Mouse (Mus musculus) thymus, postnatal 4 days (tissue): Measurements from ENCODE around the gene Aff3.

ENCODE experiments used
- DNase-seq: peaks from one replicate; pipeline ENCODE4 v3.0.0; 2021

Aff3 gene

DNA sequence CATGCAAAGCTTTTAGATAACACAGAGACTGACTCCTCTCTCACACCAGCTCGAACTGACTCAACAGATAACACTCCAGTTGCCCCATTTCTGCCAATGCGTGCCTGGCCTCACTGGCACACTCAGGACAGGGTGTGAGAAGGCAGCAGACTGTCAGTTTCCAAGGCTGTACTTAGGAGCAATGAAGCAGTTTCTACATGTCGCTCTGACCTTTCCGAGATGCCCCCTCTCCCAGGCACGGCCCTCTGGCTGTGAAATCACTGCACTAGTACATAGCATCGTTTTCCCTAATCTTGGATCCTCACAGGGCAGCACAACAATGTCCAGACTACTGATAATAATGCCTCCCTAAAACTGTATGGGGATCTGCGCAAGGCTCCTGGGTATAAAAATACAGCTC lies 132.2 kb downstream of the Aff3 start:
- DNase-seq, result no peak

GRCm38 (mm10) chr1:38528607-38529006 lies 136.1 kb downstream of the Aff3 start:
- DNase-seq, result no peak

DNA sequence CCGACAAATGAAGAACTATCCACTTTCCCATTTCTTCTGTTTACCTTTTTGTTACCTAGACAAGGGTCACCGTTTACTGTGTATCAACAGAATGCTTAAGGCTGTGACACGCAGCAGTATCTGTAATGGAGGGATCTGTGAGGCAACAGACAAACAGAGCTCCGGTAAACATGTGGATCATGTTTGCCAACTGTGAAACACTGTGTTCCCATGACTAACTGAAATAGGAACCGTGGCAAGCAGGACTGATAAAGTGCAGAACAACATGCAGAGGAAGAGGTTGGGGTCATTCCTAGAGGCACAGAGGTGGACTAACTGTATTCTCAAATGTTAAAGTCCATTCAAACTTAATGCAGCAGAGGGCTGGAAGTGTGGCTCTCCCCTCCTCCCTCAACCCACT lies 138.2 kb downstream of the Aff3 start:
- no peak for DNase-seq

DNA sequence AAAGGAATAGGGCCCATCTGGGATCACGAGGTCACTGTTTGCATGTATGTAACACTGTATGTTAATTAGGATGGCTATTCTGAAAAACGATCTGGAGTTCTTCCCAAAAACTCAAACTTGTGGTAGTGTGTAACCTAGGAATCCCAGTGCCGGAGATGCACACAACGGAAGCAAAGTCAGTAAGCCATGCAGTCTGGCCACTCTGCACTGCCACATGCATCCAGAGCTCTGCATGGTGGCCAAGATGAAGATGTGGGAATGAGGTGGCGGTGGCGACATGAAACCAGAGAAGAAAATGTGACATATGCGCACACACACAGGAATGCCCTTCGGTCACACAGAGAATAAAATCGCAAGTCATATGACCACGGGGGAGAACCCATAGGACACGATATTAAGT lies 143.1 kb downstream of the Aff3 start:
- no peak for DNase-seq

DNA sequence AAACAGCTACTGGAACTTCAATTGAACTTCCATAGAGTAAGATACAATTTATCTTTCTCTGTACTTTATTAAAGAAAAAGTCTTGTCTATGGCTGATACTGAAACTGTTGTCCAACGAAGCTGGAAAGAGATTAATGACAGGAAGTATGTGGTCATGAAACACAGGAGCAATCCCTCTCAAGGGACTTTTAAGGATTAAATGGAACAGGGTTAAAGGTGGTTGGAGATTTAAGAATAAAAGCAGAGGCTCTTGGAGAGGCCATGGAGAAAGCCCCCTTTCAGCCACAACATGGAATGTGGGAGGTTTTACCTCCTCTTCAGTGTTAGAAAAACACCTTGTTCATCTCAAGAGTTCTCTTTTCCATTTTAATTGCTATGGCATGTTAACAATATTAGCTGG lies 148.5 kb downstream of the Aff3 start:
- no peak for DNase-seq

- DNase-seq, result no peak
Observed at GRCm38 (mm10) chr1:38514634-38515011, 150.1 kb downstream of the Aff3 start.

- DNase-seq, result no peak
Observed at GRCm38 (mm10) chr1:38513970-38514633, 150.7 kb downstream of the Aff3 start.

GRCm38 (mm10) chr1:38512258-38513081 lies 152.3 kb downstream of the Aff3 start:
- DNase-seq, result no peak

- no peak for DNase-seq
Observed at GRCm38 (mm10) chr1:38511076-38511475, 153.7 kb downstream of the Aff3 start.

GRCm38 (mm10) chr1:38509301-38509700 lies 155.5 kb downstream of the Aff3 start:
- DNase-seq, result no peak

DNA sequence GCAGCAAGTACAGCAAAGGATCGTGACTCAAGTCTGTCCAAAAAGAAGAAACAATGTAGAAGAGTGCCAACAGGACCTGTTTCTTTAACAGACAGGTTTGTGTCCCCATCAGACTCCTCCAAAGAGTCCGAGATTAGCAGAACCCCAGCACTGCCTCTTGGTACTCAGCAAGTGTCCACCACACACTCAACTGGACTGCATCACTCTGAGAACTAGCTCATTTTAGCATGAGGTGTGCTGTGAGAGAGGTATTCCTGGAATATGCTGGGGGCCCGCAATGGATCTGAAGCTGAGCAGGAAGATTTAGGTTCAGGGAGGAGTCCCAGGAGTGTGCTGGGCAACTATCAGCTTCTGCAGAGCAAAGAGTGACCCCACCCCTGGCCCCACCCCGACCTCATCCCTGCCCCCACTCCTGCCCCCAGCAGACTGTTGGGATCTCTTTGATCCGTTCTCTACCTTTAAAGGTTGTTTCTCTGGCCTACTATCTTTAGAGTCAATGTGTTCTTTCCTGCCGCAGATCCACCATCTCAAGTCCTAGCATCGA lies 157.0 kb downstream of the Aff3 start:
- DNase-seq, result no peak

DNA sequence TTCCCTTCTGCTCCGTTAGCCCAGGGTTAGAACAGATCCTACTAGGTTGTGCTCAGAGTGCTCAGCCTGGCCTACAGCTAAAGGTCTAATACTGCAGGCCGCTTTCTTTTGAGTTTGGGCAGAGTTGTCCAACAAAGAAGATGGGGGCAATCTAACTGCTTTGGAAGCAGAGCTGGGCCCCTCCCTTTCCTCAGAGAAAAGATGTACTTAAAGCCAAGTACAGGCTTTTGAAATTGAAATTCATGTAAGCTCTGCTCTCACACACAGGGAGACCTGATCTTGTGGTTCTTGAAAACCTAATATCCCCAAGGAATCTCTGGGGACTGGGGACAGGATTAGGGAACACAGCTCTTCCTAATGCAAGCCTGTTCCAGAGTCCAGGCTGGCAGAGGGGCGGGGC lies 158.4 kb downstream of the Aff3 start:
- DNase-seq, result no peak

GRCm38 (mm10) chr1:38503431-38504089 lies 161.2 kb downstream of the Aff3 start:
- no peak for DNase-seq

DNA sequence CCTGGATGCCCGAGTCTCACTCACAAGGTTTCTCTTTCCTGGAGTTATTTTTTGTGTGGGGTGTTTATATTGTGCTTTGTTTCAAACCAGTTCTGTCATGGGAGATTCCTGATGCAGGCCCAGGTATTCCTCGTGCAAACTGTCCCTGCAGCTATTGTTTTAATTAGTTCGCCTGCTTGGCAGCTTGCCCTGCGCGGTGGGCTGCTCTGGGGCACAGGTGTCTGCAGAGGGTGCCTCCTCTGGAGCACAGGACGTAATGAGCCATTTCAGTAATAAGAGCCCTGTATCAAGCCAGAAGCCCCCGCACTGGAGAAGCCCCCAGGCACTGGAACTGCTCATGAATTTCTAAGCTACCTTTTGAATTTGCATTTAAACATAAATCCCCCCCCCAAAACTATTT lies 162.0 kb downstream of the Aff3 start:
- no peak for DNase-seq

DNA sequence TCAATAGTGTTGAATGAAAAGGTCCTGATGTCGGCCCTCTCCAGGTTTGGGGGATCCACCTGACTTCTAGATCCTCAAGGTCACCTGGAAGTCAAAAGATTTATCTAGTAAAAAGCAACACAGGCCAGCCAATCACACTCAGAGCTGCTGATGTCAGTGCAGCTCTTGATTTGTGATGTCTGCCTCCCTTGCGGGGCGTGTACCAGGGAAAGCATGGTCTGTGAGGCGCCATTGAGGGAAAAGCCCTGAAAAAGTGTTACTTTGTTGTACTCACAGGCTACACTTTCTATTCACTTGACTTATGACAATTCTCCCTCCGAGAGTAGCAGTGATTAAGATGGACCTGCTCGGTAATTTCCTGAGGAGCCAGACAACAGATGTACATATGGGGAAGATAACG lies 163.5 kb downstream of the Aff3 start:
- no peak for DNase-seq

GRCm38 (mm10) chr1:38499500-38499899 lies 165.3 kb downstream of the Aff3 start:
- DNase-seq, result no peak

DNA sequence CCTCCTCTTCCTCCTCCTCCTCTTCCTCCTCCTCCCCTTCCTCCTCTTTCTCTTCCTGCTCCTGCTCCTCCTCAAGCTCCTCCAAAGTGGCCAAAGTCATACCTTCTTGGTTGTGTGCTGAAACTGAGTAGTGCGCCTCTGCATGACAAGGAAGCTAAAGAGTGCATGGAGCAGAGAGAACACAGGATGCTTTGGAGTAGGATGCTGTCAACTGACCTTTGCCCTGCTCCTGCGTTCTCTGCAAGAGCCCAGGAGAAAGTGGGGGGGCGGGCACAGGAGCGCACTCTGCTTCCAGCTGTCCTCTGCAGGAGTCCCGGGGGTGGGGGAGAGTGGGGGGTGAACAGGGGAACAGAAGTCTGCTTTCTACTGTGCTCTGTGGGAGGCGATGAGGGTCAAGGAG lies 167.2 kb downstream of the Aff3 start:
- no peak for DNase-seq

- no peak for DNase-seq
Observed at GRCm38 (mm10) chr1:38496886-38497528, 167.7 kb downstream of the Aff3 start.

- DNase-seq, result no peak
Observed at GRCm38 (mm10) chr1:38495284-38495683, 169.5 kb downstream of the Aff3 start.

DNA sequence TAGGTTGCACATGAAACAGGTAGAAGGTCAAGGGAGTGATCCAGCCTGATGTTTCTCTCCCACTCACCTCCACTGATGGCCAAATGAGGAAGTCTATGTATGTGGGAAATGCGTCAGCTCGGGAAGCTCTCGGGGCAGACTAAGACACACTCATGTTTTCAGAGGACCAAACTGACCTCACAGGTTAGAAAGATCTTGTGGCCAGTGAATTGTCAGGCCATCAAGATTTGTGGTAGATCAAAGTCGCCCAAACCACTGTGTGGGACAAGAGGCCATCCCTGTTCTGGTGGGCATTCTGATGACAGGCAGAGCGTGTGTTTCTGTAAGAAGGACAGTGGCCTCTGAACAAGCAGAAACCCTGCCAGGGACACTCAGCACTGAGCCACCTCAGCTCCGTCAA lies 175.0 kb downstream of the Aff3 start:
- DNase-seq, result no peak

- DNase-seq, result no peak
Observed at GRCm38 (mm10) chr1:38488667-38489210, 176.0 kb downstream of the Aff3 start.

GRCm38 (mm10) chr1:38487884-38488283 lies 176.9 kb downstream of the Aff3 start:
- DNase-seq, result no peak

GRCm38 (mm10) chr1:38483191-38483590 lies 181.6 kb downstream of the Aff3 start:
- no peak for DNase-seq
